Mouse (Mus musculus): Measurements from ENCODE around the gene Mcf2l. TPM values are rescaled to one million over a fixed set of nuclear protein-coding genes. Genes with fewer than 3 reads are reported as not detected.

Mcf2l gene
- total and polyA plus RNA-seq, 2 experiments from 2014 or later = 94.1 to 298 TPM

- no peaks in the 10 kb centered on the region for H3K4me1 ChIP-seq (ENCODE audit: insufficient read depth, low read length)
- DNase-seq (ENCODE audit: low spot score) = no peak
- no peak overlapping the region for H3K4me3 ChIP-seq (ENCODE audit: low read length)
- 87% methylated on average over 10 of the region's 10 CpGs for WGBS
- no peaks in the 10 kb centered on the region for H3K9me3 ChIP-seq (ENCODE audit: low read length)
- no peak overlapping the region for H3K27ac ChIP-seq
- H3K36me3 ChIP-seq (ENCODE audit: insufficient read depth, low read length) = peaks cover 43% of the 10 kb centered on the region
- H3K27me3 ChIP-seq (ENCODE audit: insufficient read depth, low read length) = no peaks in the 10 kb centered on the region
- TF ChIP-seq CTCF (IDR thresholded peaks at IDR 0.05; ENCODE audit: low read depth) = no peak
- no peak overlapping the region for H3K9ac ChIP-seq (replicated peaks; ENCODE audit: low read length)
- H3K4me2 ChIP-seq (ENCODE audit: low read depth, low read length) = no peak overlapping the region
- no peak for ATAC-seq
These were observed 22.4 kb upstream of the Mcf2l start for GRCm38 (mm10) chr8:12851241-12851640.

GRCm38 (mm10) chr8:12856038-12856437, 17.6 kb upstream of the Mcf2l start:
- Histone ChIP-seq H3K36me3 (ENCODE audit: insufficient read depth, low read length) (peaks cover 16% of the 10 kb centered on the region; the same call in 1 of the 2 replicates), H3K27me3 (ENCODE audit: insufficient read depth, low read length) (no peaks in the 10 kb centered on the region), H3K9ac (replicated peaks; ENCODE audit: low read length) (no peak overlapping the region), H3K4me2 (ENCODE audit: low read depth, low read length) (no peak overlapping the region), H3K4me1 (ENCODE audit: insufficient read depth, low read length) (no peaks in the 10 kb centered on the region), H3K4me3 (ENCODE audit: low read length) (no peak overlapping the region), H3K27ac (no peak overlapping the region), H3K9me3 (ENCODE audit: low read length) (no peaks in the 10 kb centered on the region)
- DNase-seq (ENCODE audit: low spot score) (no peak), ATAC-seq (no peak)
- 68% methylated on average over 14 of the region's 15 CpGs for WGBS
- no peak for TF ChIP-seq CTCF (IDR thresholded peaks at IDR 0.05; ENCODE audit: low read depth)

GRCm38 (mm10) chr8:12863061-12863460, 10.5 kb upstream of the Mcf2l start:
- 0 out of 2 replicates have a peak overlapping the region, but pooled peaks have one; percentile 7 for H3K27ac ChIP-seq
- H3K9me3 ChIP-seq (ENCODE audit: low read length) = no peaks in the 10 kb centered on the region
- no peak for TF ChIP-seq CTCF (IDR thresholded peaks at IDR 0.05; ENCODE audit: low read depth)
- no peak overlapping the region for H3K4me3 ChIP-seq (ENCODE audit: low read length)
- H3K4me1 ChIP-seq (ENCODE audit: insufficient read depth, low read length) = no peaks in the 10 kb centered on the region
- 74% methylated on average over 3 of the region's 3 CpGs for WGBS
- ATAC-seq = peak; percentile 44; the same call in 1 of the 2 replicates
- H3K4me2 ChIP-seq (ENCODE audit: low read depth, low read length) = no peak overlapping the region
- peaks cover 24% of the 10 kb centered on the region for H3K36me3 ChIP-seq (ENCODE audit: insufficient read depth, low read length)
- peak; percentile 61 for DNase-seq (ENCODE audit: low spot score)
- no peak overlapping the region for H3K9ac ChIP-seq (replicated peaks; ENCODE audit: low read length)
- no peaks in the 10 kb centered on the region for H3K27me3 ChIP-seq (ENCODE audit: insufficient read depth, low read length)

GRCm38 (mm10) chr8:12863608-12864007, 10.0 kb upstream of the Mcf2l start:
- DNase-seq (ENCODE audit: low spot score) (peak; percentile 10), ATAC-seq (no peak)
- Histone ChIP-seq H3K36me3 (ENCODE audit: insufficient read depth, low read length) (peaks cover 24% of the 10 kb centered on the region), H3K4me3 (ENCODE audit: low read length) (no peak overlapping the region), H3K4me2 (ENCODE audit: low read depth, low read length) (no peak overlapping the region), H3K9me3 (ENCODE audit: low read length) (no peaks in the 10 kb centered on the region), H3K9ac (replicated peaks; ENCODE audit: low read length) (no peak overlapping the region), H3K27ac (0 out of 2 replicates have a peak overlapping the region, but pooled peaks have one; percentile 7), H3K4me1 (ENCODE audit: insufficient read depth, low read length) (no peaks in the 10 kb centered on the region), H3K27me3 (ENCODE audit: insufficient read depth, low read length) (no peaks in the 10 kb centered on the region)
- no peak for TF ChIP-seq CTCF (IDR thresholded peaks at IDR 0.05; ENCODE audit: low read depth)
- 61% methylated on average over 14 of the region's 14 CpGs for WGBS

- 47% methylated on average over 6 of the region's 6 CpGs for WGBS
- TF ChIP-seq CTCF (IDR thresholded peaks at IDR 0.05; ENCODE audit: low read depth) = peak; percentile 46
These were observed 7.8 kb upstream of the Mcf2l start for GRCm38 (mm10) chr8:12865790-12866189.

GRCm38 (mm10) chr8:12869661-12870060, 3.9 kb upstream of the Mcf2l start:
- Histone ChIP-seq H3K4me3 (ENCODE audit: low read length) (no peak overlapping the region), H3K36me3 (ENCODE audit: insufficient read depth, low read length) (peaks cover 7% of the 10 kb centered on the region; the same call in 1 of the 2 replicates), H3K9me3 (ENCODE audit: low read length) (no peaks in the 10 kb centered on the region), H3K27ac (peak overlapping the region; percentile 58; the same call in 1 of the 2 replicates), H3K4me1 (ENCODE audit: insufficient read depth, low read length) (peaks cover 8% of the 10 kb centered on the region), H3K9ac (replicated peaks; ENCODE audit: low read length) (no peak overlapping the region), H3K4me2 (ENCODE audit: low read depth, low read length) (no peak overlapping the region), H3K27me3 (ENCODE audit: insufficient read depth, low read length) (no peaks in the 10 kb centered on the region)
- DNase-seq (ENCODE audit: low spot score) = peak; percentile 68
- no peak for TF ChIP-seq CTCF (IDR thresholded peaks at IDR 0.05; ENCODE audit: low read depth)
- WGBS = 61% methylated on average over 3 of the region's 3 CpGs
- ATAC-seq = peak; percentile 41; the same call in 1 of the 2 replicates

More at GRCm38 (mm10) chr8:12865790-12866189, 7.8 kb upstream of the Mcf2l start:
- Histone ChIP-seq H3K27ac (no peak overlapping the region), H3K36me3 (ENCODE audit: insufficient read depth, low read length) (peaks cover 18% of the 10 kb centered on the region), H3K4me3 (ENCODE audit: low read length) (no peak overlapping the region), H3K9ac (replicated peaks; ENCODE audit: low read length) (no peak overlapping the region), H3K4me1 (ENCODE audit: insufficient read depth, low read length) (peaks cover 4% of the 10 kb centered on the region; the same call in 1 of the 2 replicates), H3K4me2 (ENCODE audit: low read depth, low read length) (no peak overlapping the region), H3K9me3 (ENCODE audit: low read length) (no peaks in the 10 kb centered on the region), H3K27me3 (ENCODE audit: insufficient read depth, low read length) (no peaks in the 10 kb centered on the region)
- ATAC-seq (no peak), DNase-seq (ENCODE audit: low spot score) (no peak)

GRCm38 (mm10) chr8:12870656-12871055, 3.0 kb upstream of the Mcf2l start:
- DNase-seq (ENCODE audit: low spot score) = no peak
- Histone ChIP-seq H3K36me3 (ENCODE audit: insufficient read depth, low read length) (no peaks in the 10 kb centered on the region), H3K4me1 (ENCODE audit: insufficient read depth, low read length) (peaks cover 8% of the 10 kb centered on the region), H3K27me3 (ENCODE audit: insufficient read depth, low read length) (no peaks in the 10 kb centered on the region), H3K9ac (replicated peaks; ENCODE audit: low read length) (no peak overlapping the region), H3K4me2 (ENCODE audit: low read depth, low read length) (no peak overlapping the region), H3K27ac (0 out of 2 replicates have a peak overlapping the region, but pooled peaks have one; percentile 11), H3K4me3 (ENCODE audit: low read length) (no peak overlapping the region), H3K9me3 (ENCODE audit: low read length) (no peaks in the 10 kb centered on the region)
- no peak for ATAC-seq
- WGBS = 83% methylated on average over 5 of the region's 5 CpGs
- TF ChIP-seq CTCF (IDR thresholded peaks at IDR 0.05; ENCODE audit: low read depth) = no peak

Data from hindbrain, postnatal 0 days (tissue).